Mouse (Mus musculus): ENCODE measurements around the gene Gjc1.

The Gjc1 gene

DNA sequence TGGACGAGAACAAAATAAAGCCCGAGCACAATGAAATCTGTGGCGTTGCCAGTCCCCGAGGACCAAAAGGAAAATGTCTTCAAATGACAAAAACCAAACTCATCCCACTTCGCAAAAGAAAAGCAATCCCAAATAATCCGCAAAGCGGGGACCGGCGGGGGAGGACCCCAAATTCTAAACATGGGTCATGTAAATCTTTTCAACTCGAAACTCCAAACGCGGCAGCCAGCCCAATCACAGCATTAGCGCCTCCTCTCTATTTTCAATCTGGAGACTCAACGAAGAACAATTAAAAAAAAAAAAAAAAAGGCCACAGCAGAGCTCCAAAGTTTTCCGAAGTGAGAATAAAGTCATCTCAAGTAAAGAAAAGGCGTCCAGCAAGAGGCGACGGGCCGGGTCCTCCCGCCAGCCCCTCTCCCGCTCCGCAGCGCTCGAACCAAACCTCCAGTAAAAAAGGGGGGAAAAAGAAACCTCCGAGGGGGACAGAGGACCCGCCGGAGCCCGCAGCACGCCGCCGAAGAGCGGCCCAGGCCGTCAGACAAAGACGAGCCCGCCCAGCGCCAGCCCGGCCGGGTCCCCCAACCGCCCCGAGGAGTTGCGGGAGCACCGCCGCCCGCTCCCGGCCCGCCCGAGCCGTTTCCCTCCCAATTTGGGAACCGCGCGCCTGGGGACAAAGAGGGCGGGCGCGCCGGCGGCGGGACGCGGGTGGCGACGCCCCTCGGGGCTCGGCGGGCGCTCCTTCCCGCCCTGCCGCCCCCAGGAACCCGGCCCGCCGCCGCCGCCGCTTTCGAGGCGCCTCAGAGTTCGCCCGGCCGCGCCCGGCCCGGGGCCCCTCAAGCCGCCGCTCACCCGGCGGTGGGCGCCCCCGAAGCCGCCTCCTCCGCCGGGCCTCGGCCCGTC is 1.1 kb downstream of the Gjc1 start:
- in situ Hi-C loops (cut with MboI, MseI) = no loop called here

GRCm38 (mm10) chr11:102814881-102815280 is 4.6 kb downstream of the Gjc1 start:
- in situ Hi-C loops (cut with MboI, MseI) = no loop called here

GRCm38 (mm10) chr11:102810721-102811485 is 8.6 kb downstream of the Gjc1 start:
- in situ Hi-C loops (cut with MboI, MseI) = no loop called here

- in situ Hi-C loops (cut with MboI, MseI) = no loop called here
Observed at GRCm38 (mm10) chr11:102808246-102808645, 11.3 kb downstream of the Gjc1 start.

DNA sequence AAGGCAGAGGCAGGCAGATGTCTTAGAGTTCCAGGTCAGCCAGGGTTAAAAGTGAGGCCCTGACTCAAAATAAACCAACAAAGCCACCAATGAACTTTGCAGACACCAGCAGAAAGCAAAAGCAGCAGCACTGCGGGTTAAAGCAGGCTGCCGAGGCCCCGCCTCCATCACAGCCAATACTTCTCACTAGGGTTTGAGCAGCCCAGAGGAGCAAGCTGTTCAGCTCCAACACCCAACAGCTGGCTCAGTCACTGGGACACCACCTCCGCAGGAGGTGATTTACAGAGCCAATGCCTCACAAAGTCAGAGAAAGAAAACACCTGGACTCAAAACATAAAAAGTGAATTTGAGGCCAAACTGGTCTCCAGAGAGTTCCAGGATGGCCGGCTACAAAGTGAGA is 16.0 kb downstream of the Gjc1 start:
- in situ Hi-C loops (cut with MboI, MseI) = no loop called here

DNA sequence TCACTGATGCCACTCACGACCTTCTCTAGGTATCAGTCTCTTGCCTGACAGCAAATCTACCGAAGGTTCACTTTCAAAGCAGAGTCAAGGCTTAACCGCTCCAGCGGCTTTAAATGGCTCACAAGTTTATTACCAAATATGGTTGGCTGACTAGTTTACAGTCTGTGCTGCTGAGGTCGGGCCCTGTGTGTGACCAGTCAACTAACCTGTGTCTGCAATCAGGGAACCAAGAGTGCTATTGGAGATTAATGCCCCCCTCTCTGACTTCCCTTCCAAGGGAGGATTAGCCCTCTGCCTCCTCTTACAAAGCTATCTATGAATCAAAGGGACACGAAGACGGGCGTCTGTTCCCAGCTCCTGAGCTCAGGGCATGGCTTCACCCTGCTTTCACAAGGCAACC is 25.3 kb downstream of the Gjc1 start:
- in situ Hi-C loops (cut with MboI, MseI) = loop anchor here in 1 of 2 experiments (5.0 kb wide), 1 partner anchor 52 kb away; no protein-coding TSS in a partner anchor

DNA sequence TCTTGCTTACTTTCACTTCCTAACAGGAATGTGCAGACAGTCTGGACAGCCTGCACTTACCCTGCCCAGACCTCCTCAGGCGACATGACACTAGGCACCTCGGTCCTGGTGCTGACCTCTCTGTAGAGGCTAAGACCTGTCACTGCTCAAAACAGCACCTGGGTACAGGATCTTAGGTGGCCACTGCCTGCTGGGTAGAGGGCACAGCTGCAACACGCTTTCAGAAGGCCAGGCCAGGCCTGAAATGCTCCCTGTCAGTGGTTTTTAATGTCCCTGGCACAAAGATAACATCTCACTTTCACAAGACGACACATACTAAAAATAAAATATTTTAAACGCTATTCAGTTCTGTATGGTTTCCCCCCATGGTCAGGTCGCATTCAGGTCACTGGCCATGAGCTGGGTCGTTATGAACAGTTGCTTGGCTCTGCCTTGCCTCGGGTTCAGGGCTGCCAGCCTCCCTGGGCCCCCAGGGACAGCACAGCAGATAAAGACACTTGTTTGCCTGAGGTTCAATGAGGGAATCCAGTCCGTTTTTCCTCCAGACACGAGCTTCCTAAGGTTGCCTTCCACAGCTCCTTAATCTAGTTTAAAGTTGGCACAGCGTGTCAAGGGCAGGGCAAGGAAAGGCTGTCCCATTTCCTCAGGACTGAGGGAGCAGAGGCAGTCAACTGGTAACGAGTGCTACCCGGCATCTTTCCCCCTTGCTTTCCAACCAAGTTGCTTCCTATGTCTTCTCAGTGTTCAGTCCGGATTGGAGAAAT is 27.6 kb downstream of the Gjc1 start:
- in situ Hi-C loops (cut with MboI, MseI) = loop anchor here in 1 of 2 experiments (5.0 kb wide), 1 partner anchor 50 kb away; no protein-coding TSS in a partner anchor

DNA sequence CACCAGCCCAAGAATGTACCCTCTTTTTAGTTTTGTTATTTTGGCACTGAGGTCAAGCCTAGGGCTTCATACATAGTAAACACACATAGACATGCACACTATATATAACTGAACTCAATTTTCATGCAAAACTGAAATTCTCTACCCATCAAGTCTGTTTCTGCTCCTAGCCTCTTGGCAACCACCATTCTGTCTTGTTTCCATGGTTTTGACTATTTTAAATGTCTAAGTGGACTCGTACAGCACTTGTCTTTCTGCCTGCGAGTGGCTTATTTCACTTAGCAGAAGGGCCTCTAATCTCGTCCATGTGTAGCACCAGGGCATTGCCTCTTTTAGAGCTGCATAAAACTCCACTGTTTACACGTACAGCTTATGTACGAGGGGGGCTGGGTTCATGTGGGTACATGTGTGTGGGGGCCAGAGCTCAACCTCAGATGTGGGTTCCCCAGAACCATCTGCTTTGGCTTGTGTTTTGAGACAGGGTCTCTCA is 31.8 kb downstream of the Gjc1 start:
- in situ Hi-C loops (cut with MboI, MseI) = no loop called here

- in situ Hi-C loops (cut with MboI, MseI) = loop anchor here in 1 of 2 experiments (5.0 kb wide), 1 partner anchor 54 kb away; the partner anchor contains the start of gene Higd1b
Observed at GRCm38 (mm10) chr11:102783443-102783842, 36.1 kb downstream of the Gjc1 start.

DNA sequence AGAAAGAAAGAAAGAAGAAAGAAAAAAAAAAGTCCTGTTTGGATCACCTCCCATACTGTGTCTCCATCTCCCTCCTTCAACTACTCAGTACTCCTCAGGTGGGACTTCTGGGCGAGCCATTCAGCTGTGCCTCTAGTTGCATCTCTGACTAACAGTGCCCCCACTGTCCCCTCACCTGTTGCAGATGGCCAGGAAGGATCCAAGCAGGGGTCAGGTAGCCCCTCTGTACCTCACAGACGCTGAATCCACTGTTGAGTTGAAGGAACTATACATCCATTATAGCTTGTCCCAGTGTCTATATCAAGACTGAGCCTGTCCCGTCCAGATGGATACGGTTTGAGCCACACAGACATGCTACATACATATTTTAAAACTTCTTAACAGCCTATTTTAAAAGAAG is 38.0 kb downstream of the Gjc1 start:
- in situ Hi-C loops (cut with MboI, MseI) = loop anchor here in 1 of 2 experiments (5.0 kb wide), 1 partner anchor 56 kb away; the partner anchor contains the start of gene Higd1b

DNA sequence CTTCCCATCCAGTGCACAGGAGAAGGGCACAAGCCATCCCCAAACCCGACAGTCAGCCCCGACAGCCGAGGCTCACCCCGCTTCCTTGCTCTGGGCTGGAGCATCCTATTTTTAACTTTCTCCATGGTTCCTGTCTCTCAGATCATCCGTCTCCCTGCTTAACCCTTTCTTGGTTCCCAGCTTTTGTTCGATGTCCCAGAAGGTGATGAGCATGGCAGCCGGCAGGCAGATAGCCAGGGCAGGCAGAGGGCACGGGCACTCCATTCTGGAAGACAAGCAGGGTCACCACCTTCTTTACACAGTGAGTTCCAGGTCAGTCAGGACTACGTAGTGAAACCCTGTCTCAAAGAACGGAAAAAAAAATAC is 38.5 kb downstream of the Gjc1 start:
- in situ Hi-C loops (cut with MboI, MseI) = loop anchor here in 1 of 2 experiments (5.0 kb wide), 1 partner anchor 56 kb away; the partner anchor contains the start of gene Higd1b

DNA sequence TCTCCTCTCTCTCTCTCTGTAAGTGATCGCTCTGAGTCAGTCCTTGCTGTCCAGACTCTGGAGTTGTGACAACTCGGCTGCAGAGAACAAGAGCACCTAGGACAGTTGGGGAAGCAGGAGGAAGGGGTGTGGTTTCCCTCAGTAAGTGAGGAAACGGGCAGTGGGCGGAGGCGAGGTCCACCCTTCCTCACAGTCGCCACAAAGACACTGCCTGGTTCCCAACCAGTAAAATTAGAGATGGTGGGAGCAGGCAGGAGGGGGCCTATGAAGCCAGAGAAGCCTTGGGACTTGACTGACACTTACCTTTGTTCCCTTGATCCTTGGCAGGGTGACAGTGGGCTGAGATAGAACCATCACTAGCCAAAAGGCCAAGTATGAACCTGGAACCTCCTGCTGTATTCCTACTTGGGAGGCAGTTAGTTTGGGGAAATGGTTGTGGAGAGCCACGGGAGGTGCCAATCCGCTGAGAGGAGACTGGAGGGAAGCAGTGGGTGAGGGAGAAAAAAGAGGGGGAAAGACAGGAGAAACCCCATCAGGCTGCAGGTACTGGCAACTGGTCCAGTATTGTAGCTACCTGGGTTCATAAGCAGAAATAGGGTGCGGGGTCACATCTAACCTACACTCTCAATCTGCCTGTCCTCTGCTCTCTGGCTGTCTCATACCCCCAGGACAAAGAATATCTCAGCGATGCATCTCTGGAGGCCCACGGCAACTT is 39.1 kb downstream of the Gjc1 start:
- in situ Hi-C loops (cut with MboI, MseI) = loop anchor here in 1 of 2 experiments (5.0 kb wide), 1 partner anchor 57 kb away; the partner anchor contains the start of gene Higd1b

- in situ Hi-C loops (cut with MboI, MseI) = loop anchor here (5.0 kb wide), 2 partner anchors 57 to 72 kb away; partner anchors contain the start of gene Higd1b (in 1 of the 2)
Observed at GRCm38 (mm10) chr11:102779824-102780223, 39.7 kb downstream of the Gjc1 start.

DNA sequence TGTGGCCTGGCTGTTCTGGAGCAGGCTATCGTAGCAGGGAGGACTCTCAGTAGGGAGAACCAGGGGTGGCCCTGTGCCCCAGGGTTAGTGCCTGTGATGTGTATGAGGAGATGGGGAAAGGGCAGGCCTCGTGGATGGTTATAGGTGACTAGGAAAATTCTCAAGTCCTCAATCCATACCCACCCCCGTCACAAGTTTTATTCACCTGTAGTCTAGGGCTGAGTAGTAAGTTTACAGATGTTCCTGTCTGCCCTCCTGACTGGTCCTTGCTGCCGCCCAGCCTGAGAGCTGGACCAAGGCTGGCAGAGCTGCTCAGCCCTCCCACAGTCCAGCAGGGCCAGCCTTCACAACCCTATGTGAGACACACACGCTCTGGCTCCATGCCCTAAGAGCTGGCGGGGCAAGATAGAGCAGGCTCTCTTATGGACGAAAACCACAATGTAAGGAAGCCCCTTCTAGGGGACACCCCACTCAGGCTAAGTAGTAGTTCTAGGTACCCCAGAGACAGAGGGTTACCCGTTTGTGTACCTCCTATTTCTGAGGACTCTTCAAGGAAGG is 40.3 kb downstream of the Gjc1 start:
- in situ Hi-C loops (cut with MboI, MseI) = loop anchor here in 1 of 2 experiments (5.0 kb wide), 1 partner anchor 73 kb away; no protein-coding TSS in a partner anchor

GRCm38 (mm10) chr11:102778597-102778996 is 40.9 kb downstream of the Gjc1 start:
- in situ Hi-C loops (cut with MboI, MseI) = loop anchor here in 1 of 2 experiments (5.0 kb wide), 1 partner anchor 74 kb away; no protein-coding TSS in a partner anchor

GRCm38 (mm10) chr11:102778165-102778564 is 41.3 kb downstream of the Gjc1 start:
- in situ Hi-C loops (cut with MboI, MseI) = loop anchor here in 1 of 2 experiments (5.0 kb wide), 1 partner anchor 74 kb away; no protein-coding TSS in a partner anchor

DNA sequence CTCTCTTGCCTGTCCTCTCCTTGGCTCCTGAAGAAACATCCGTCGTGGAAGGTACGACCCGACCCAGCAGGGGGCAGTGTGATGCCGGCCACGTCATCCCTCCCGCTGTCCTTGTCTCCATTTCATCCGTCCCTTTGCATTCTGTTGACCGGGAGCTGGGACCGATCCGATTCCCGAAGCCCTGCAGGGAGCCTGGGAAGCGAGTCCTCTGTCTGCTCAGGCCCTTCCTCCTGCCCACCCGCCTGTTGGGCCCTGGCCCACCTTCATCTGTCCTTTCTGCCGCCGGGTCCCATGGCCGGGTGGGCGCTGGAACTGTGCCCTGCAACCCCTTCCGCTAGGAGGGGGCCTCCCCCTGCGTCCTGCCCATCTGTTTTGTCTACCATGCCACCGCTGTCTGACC is 41.9 kb downstream of the Gjc1 start:
- in situ Hi-C loops (cut with MboI, MseI) = loop anchor here in 1 of 2 experiments (5.0 kb wide), 1 partner anchor 75 kb away; no protein-coding TSS in a partner anchor

DNA sequence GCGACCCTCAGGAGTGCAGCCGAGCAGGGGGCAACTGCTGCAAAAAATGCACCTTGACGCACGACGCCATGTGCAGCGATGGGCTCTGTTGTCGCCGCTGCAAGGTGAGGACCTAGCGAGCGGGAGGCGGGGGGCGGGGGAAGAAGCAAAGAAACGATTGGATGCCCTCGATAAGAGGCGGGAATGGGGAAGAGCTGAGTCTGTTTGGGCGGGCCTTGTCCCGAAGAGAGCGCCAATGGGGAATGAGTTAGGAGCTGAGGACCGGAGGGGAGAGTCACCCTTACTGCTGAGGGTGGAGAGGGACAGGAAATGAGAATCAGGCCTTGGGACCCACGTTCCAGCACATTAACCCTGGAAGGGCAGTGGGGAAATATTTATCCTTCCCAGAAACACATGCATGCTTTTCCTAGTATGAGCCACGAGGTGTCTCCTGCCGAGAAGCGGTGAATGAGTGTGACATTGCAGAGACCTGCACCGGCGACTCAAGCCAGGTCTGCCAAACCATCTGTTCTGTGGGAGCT is 44.8 kb downstream of the Gjc1 start:
- in situ Hi-C loops (cut with MboI, MseI) = loop anchor here in 1 of 2 experiments (5.0 kb wide), 1 partner anchor 78 kb away; no protein-coding TSS in a partner anchor

Data from T-helper 17 cell (primary cell).